Mouse (Mus musculus): Measurements from ENCODE around the gene Bpifb9a. TPM values are rescaled to one million over a fixed set of nuclear protein-coding genes. Genes with fewer than 3 reads are reported as not detected.
"Not testable (repeated sequence)": the region's sequence is repeated elsewhere in the genome, so short reads cannot be mapped to it uniquely, and the experiment has no call there.

The Bpifb9a gene
- polyA plus RNA-seq, 1 experiment from 2014 or later, result not detected

- no peak for TF ChIP-seq CTCF (IDR thresholded peaks at IDR 0.05; ENCODE audit: low read depth)
- no peak for DNase-seq
- Histone ChIP-seq H3K9ac (no peak overlapping the region), H3K4me3 (ENCODE audit: low read depth, low read length) (no peak overlapping the region), H3K9me3 (ENCODE audit: low read depth, low read length) (no peaks in the 10 kb centered on the region), H3K27ac (ENCODE audit: low read depth) (no peak overlapping the region), H3K4me2 (no peak overlapping the region), H3K4me1 (ENCODE audit: insufficient read depth) (no peaks in the 10 kb centered on the region), H3K27me3 (ENCODE audit: insufficient read depth, low read length) (no peaks in the 10 kb centered on the region), H3K36me3 (ENCODE audit: insufficient read depth) (no peaks in the 10 kb centered on the region)
- ATAC-seq (ENCODE audit: insufficient read depth), result no peak
- 76% methylated on average over 3 of the region's 3 CpGs for WGBS
Measured at GRCm38 (mm10) chr2:154301763-154302162, 44.1 kb downstream of the Bpifb9a start.

- ATAC-seq (ENCODE audit: insufficient read depth); H3K27ac ChIP-seq (ENCODE audit: low read depth); H3K9me3 ChIP-seq (ENCODE audit: low read depth, low read length); H3K27me3 ChIP-seq (ENCODE audit: insufficient read depth, low read length); DNase-seq; H3K4me2 ChIP-seq; H3K36me3 ChIP-seq (ENCODE audit: insufficient read depth); H3K4me1 ChIP-seq (ENCODE audit: insufficient read depth); H3K9ac ChIP-seq; H3K4me3 ChIP-seq (ENCODE audit: low read depth, low read length): not testable (repeated sequence)
- 43% methylated on average over 1 of the region's 3 CpGs for WGBS
Measured at GRCm38 (mm10) chr2:154304604-154305003, 47.0 kb downstream of the Bpifb9a start.

DNA sequence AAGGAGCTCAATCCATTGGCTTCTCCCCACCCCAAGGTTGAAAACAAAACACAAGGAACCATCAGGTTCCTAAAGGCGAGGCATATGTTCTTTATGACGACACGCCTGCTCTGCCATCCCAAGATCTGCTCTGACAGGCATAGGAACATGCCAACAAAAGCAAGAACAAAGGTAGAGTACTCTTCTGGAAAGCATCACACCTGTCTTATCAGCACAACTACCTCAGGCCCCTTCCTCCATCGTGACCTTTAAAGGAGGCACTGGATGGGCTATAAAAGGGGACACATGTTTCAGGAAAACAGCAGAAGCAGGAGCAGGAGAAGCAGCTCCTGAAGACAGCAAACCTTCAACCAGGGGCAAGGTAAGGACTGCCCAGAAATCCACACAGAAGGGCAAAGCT lies 49.3 kb downstream of the Bpifb9a start, which contains the start of gene Bpifb9b:
TSS of gene Bpifb9b (plus strand) at position 301 of the 400 bp plus-strand sequence.
- H3K9ac ChIP-seq; H3K9me3 ChIP-seq (ENCODE audit: low read depth, low read length); H3K27me3 ChIP-seq (ENCODE audit: insufficient read depth, low read length); DNase-seq; H3K27ac ChIP-seq (ENCODE audit: low read depth); H3K4me3 ChIP-seq (ENCODE audit: low read depth, low read length); H3K36me3 ChIP-seq (ENCODE audit: insufficient read depth); ATAC-seq (ENCODE audit: insufficient read depth); H3K4me2 ChIP-seq; H3K4me1 ChIP-seq (ENCODE audit: insufficient read depth): not testable (repeated sequence)
- WGBS, result 80% methylated on average over 4 of the region's 4 CpGs

- H3K36me3 ChIP-seq (ENCODE audit: insufficient read depth); H3K4me2 ChIP-seq; H3K9me3 ChIP-seq (ENCODE audit: low read depth, low read length); H3K9ac ChIP-seq; H3K27ac ChIP-seq (ENCODE audit: low read depth); H3K4me1 ChIP-seq (ENCODE audit: insufficient read depth); DNase-seq; ATAC-seq (ENCODE audit: insufficient read depth); H3K27me3 ChIP-seq (ENCODE audit: insufficient read depth, low read length); H3K4me3 ChIP-seq (ENCODE audit: low read depth, low read length): not testable (repeated sequence)
- WGBS, result 82% methylated on average over 5 of the region's 5 CpGs
Measured at GRCm38 (mm10) chr2:154313771-154314170, 56.1 kb downstream of the Bpifb9a start.

Other genes with a start within 250 kb of the Bpifb9a start
- not detected in 2 replicates for gene Bpifa2, start 249.6 kb upstream of the Bpifb9a start, polyA plus RNA-seq (2014; fragmentation: Nextera tagmentation; extraction: Ambion mirVana)
- gene Bpifa3, start 127.5 kb upstream of the Bpifb9a start, polyA plus RNA-seq (2014; fragmentation: Nextera tagmentation; extraction: Ambion mirVana), result not detected in 2 replicates
- gene Bpifa1, start 115.0 kb upstream of the Bpifb9a start, polyA plus RNA-seq (2014; fragmentation: Nextera tagmentation; extraction: Ambion mirVana), result not detected in 2 replicates
- not detected in 2 replicates for gene Bpifa5, start 95.2 kb upstream of the Bpifb9a start, polyA plus RNA-seq (2014; fragmentation: Nextera tagmentation; extraction: Ambion mirVana)
- gene Bpifb1, start 67.0 kb upstream of the Bpifb9a start, polyA plus RNA-seq (2014; fragmentation: Nextera tagmentation; extraction: Ambion mirVana), result 0.49 and 0.74 TPM in 2 replicates
- 1.4 and 2.0 TPM in 2 replicates for gene Bpifb5, start 34.1 kb upstream of the Bpifb9a start, polyA plus RNA-seq (2014; fragmentation: Nextera tagmentation; extraction: Ambion mirVana)
- gene Bpifb9b, start 49.4 kb downstream of the Bpifb9a start, polyA plus RNA-seq (2014; fragmentation: Nextera tagmentation; extraction: Ambion mirVana), result not detected in 2 replicates
- gene Cdk5rap1, start 115.2 kb downstream of the Bpifb9a start, polyA plus RNA-seq (2014; fragmentation: Nextera tagmentation; extraction: Ambion mirVana), result 11.2 and 13.1 TPM in 2 replicates
- gene Snta1, start 150.2 kb downstream of the Bpifb9a start, polyA plus RNA-seq (2014; fragmentation: Nextera tagmentation; extraction: Ambion mirVana), result 3.8 and 3.9 TPM in 2 replicates
- 39.8 and 40.5 TPM in 2 replicates for gene Cbfa2t2, start 178.6 kb downstream of the Bpifb9a start, polyA plus RNA-seq (2014; fragmentation: Nextera tagmentation; extraction: Ambion mirVana)

Data from lung, embryonic 14.5 days (tissue).